Mouse (Mus musculus): ENCODE measurements around the gene Gm33543.

DNA sequence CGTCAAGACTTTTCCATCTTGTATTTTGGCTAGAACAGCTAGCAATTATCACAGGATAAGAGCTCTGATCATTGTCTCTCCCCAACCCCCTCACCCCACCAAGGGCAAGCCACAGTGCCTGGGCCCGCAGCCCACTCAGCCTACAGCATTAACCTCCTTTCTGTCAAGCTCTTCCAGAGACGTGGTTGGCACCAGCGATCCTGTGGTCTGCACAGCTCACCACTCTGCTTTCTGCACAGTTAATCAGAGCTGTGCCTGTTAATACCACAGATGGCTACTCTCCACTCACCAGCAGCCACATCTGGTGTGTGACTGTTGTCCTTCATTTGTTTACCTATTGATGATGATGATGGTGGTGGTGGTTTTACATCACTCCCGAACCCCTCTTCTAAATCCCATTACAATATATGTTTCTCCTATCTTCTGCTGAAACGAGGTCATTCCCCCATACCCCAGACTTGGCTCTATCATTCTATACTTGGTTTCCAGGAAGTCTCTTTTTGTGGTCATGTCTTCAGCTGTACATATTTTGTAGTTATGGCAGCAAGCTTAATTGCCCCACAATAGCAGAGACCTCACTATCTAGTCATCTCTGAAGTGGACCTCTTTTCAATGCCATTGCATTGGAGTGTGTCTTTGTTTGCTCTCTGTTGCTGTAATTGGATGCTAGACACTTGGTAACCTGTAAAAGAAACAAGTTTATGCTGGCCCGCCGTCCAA, 61.7 kb downstream of the Gm33543 start:
- TF ChIP-seq CTCF (conservative IDR thresholded peaks at IDR 0.05 in 1 of 2, IDR thresholded peaks at IDR 0.05 in 1 of 2; ENCODE audit: low read depth in 2 of 2, low read length in 2 of 2) (no peak), POLR2A (IDR thresholded peaks at IDR 0.05; ENCODE audit: low read depth, low read length) (no peak), NELFE (IDR thresholded peaks at IDR 0.05; ENCODE audit: low read depth, low read length) (no peak), JUND (conservative IDR thresholded peaks at IDR 0.05; ENCODE audit: low read depth, low read length) (no peak), ZKSCAN1 (IDR thresholded peaks at IDR 0.05; ENCODE audit: borderline replicate concordance, low read depth, low read length) (no peak), MEF2A (IDR thresholded peaks at IDR 0.05; ENCODE audit: borderline replicate concordance, low read depth, low read length) (no peak), RAD21 (IDR thresholded peaks at IDR 0.05; ENCODE audit: low read depth, low read length) (no peak), ETS1 (conservative IDR thresholded peaks at IDR 0.05; ENCODE audit: low read depth, low read length) (no peak), E2F4 (IDR thresholded peaks at IDR 0.05; ENCODE audit: insufficient replicate concordance, low read depth, low read length) (no peak), EP300 (IDR thresholded peaks at IDR 0.05; ENCODE audit: low read length) (no peak), GABPA (IDR thresholded peaks at IDR 0.05; ENCODE audit: insufficient replicate concordance, low read depth, low read length) (no peak), ZC3H11A (IDR thresholded peaks at IDR 0.05; ENCODE audit: low read depth, low read length) (no peak)

Measured in CH12.LX (cell line).